Mouse (Mus musculus) gastrocnemius, adult 8-10 months (tissue): ENCODE results near the gene Ppp1r35. TPM values are rescaled to one million over a fixed set of nuclear protein-coding genes. Genes with fewer than 3 reads are reported as not detected.
A peak's percentile ranks its signal among the peaks of the same experiment; 100 is the strongest.
"Not testable (repeated sequence)": the region's sequence is repeated elsewhere in the genome, so short reads cannot be mapped to it uniquely, and the experiment has no call there.

Experiments
- DNase-seq, 2 experiments: peaks; one replicate each; pipeline ENCODE4 v3.0.0; 2022; ENCODE audit warnings: low spot score in 2 of 2
- total RNA-seq, 4 experiments: library from RNA; stranded (reverse); gene quantifications; 2 replicates each; pipeline ENCODE4 v1.2.4; 2022

The Ppp1r35 gene
- total RNA-seq: 1 to 10 TPM; 4.7 to 6.0 (median 5.3) TPM

DNA sequence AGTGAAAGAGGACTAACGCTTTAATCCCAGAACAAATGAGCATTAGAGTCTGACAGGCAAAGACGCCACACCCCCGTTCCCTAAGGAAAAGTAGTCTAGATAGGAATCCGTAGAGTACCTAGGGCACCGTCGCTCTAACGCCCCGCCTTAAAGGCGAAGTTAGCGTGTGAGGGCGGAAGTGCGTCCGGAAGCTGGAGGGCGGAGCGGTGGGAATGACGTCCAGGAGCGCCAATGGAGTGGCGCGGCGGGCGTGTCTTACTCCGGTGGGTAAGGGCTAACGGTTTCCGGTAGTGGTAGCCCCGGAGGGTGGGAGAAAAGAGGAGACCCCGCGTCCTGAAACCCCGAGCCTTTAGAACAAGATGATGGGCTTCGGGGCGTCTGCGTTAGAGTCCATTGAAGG is at the start of gene Ppp1r35:
Gene Ppp1r35, plus strand, starts transcription at position 215 of the 400 bp plus-strand sequence.
- peak; percentile 93 to 95 for DNase-seq

DNA sequence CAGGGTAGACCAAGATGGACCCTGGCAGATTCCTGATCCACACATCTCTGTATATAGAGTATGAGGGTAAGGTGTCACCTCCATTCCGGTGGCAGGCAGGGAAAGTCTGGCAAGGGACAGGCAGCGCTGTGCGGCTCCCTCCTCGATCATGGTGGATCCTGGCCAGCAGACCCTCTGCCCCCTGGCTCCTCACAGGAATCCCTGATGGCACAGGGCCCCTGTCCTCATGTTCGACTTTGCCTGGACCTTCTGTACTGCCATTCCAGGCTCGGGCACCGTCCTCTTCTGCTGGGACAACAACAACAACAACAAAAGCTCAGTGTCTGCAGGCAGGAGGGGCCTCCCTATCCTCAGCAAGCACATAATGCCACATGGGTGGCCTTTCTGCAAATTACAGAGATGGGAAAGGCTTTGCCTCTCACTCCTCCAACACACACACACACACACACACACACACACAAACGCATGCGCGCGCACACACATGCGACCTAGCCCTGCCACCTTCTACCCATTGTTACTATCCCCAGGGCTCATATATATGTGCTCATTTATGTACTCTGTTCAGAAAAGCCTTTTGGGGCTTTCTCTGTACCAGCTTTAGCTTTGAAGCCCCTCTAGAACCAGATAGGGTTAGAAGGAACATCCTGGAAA is 44.9 kb upstream of the Ppp1r35 start:
- DNase-seq: no peak

DNA sequence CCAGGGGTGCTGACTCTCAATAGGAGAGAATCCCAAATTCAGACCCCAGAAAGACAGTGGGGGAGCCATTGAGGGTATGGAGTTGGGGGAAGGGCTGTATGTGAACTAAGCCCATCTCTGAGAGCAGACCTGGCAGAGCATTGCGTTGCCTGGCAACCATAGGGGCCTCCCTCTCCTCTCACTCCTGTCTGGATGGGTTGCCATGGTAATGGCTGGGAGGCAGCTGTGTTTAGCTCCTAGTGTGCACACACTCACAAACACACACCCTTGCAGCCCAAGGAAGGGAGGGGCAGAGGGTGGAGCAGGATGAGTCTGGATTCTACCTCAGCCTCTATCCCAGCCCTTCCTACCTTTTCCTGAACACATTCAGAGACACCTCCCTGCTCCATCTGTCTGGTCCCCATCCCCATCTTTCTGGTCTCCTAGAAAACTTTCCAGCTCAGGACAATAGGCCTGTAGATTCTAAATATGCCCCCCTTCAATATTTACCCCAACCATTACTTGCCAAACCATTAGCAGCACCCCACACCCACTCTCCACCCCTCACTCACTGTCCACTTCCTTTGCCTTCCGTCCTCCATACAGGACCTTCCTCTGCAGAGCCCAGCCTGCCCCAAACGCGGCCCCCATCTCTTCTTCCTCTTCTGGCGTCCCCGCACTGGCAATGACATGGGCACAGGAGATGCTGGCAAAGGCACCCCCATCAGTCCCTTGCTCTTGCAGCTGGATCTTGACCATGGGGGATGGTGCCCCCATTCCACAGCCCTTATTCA is 44.2 kb upstream of the Ppp1r35 start:
- DNase-seq: no peak

DNA sequence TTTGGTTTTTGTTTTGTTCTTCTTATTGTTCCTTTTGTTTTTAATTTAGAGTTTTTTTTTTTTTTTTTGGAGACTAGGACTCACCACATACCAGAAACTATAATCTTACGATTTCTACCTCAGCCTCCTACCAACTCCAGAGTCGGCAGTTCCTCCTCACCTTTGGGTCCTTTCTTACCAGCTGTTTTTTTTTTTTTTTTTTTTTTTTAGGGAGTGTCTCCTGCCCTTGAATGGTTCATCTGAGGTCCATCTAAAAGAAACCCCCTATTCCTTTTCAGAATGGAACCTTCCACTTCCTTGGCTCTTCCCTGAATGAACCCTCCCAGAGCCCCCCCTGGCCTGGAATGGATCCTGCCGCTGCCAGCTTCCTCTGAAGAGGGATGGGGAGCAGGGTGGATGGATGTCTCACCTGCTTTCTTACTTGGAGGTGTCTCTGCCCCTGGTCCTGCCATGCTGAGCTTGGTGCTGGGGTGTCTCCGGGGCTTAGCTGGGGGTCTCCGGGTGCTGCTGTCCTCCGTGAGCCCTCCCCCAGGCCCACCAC is 41.2 kb upstream of the Ppp1r35 start:
- no peak for DNase-seq

DNA sequence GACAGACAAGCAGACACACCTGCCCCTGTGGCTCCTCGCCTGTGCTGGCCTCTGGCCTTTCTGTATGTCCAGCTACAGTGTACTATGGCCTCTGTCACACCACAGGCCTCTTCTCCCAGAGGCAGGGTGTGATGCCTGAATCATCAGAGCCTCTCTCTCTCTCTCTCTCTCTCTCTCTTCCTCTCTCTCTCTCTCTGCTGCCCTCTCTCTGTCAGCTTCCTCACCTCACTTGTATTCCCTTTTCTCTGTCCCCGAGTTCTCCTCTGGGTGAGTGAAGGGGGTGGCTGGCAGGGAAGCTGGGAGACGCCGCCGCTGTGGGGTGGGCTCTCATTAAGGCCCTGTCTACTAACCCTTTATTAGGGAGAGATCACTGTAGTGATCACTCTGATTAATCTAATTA is 40.1 kb upstream of the Ppp1r35 start:
- no peak for DNase-seq

DNA sequence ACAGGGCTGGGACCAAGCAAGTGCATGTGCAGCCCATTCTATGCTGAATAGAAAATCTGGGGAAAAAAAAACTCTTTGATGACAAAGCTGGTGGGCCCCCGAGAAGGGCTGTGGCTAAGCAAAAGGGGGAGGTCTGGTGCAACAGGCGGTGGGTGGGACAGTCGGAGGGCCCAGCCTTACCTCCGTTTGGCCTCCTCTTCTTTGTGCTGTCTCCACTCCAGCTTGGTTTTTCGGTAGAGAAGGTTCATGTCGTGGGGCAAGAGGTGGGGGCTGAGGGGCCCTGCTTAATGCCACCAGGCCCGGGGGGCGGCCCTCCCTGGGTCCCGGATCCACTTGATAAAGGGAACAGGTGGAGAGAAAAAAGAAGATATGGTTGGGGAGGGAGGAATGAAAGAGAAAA is 39.2 kb upstream of the Ppp1r35 start:
- no peak for DNase-seq

DNA sequence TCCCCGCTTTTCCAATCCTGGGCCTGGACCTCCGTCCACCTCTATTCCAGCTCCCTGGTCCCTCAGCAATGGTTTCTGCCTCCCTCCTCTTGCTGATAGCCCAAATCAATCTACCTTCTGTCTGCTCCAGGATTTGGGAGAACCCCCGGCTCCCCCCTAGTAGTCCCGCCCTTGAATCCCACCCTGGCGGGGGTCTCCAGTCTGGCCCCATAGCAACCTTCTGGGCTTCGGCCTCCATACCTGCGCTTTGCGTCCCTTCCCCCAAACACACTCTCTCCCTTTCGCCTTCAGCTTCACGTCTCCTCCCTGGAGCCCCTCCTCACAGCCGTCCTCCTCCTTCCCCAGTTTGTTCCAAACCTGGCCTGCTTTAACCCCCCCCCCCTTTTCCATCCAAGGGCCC is 38.1 kb upstream of the Ppp1r35 start:
- DNase-seq: no peak

DNA sequence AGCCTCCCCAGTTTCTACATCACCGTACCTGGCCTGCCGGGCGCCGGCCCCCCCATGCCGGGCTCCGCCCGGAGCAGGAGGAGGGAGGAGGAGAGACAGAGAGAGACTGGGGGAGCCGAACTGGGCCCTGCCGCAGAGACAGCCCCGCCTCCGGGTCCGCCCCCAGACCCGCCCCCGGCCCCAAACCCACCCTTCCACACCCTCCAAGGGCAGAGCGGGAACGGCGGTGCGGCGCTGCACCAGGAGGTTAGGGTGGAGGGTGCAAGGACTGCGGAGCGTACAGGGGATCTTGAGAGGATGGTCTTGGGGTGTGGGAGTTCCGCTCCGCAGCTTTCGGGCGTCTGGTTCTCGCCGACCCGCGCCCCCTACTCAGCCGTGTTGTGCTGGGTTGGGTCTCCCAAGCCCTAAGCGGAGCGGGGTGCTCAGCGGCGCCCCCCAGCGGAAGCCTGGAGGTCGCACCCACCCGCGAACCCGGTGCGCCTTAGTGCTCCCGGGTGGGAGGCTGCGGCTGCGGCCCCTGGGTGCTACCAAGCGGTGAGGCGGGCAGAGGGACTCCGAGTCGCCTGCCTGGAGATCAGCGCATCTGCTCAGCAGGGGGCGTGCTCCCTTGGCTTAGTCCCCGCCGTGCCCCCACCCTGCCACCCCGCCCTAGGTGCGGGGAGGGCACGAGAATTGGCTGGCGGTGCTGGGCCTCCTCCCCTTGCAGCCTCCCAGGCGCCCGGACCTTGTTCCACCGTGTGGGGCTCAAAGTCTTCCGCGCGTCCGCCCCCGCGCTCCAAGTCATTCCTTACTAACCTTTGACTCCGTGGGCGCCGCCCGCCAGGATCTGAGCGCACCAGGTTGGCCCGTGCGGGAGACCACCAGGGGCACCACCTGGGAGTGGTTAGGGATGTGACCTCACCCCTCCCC is 37.4 kb upstream of the Ppp1r35 start, which contains the start of gene Nyap1:
Gene Nyap1, minus strand, starts transcription at position 585 of the 909 bp plus-strand sequence.
- peak; percentile 49 to 53 for DNase-seq

DNA sequence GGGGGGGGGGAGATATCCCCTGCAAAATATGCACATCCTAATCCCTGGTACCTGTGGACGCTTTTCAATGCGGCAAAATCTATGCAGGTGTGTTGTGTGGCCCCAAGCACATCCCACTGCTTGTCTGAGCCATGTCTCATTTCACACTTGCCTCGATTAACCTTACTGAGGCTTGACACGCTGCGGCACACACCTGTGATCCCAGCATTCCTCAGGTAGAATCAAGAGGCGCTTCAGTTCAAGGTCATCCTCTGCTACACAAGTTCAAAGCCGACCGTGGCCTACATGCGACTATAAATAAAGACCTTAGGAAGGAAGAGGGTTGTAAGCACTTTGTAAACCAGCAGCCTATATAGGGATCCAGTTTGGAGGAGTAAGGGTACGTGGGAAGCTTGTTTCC is 36.6 kb upstream of the Ppp1r35 start:
- no peak for DNase-seq

DNA sequence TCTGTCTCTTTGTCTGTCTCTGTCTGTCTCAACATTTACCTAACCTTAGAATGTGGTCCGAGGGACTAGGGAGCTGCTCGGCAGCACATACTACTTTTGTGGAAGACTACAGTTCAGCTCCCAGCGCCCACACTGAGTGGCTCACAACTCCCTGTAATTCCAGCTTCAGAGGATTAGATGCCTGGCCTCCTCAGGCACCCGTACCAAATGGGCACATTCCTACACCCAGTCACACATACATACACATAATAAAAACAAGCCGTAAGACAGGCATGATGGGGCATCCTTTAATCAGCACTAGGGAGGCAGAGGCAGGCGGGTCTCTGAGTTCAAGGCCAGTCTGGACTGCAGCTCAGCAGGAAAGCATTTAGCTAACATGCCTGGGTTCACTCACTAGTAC is 35.8 kb upstream of the Ppp1r35 start:
- no peak for DNase-seq

DNA sequence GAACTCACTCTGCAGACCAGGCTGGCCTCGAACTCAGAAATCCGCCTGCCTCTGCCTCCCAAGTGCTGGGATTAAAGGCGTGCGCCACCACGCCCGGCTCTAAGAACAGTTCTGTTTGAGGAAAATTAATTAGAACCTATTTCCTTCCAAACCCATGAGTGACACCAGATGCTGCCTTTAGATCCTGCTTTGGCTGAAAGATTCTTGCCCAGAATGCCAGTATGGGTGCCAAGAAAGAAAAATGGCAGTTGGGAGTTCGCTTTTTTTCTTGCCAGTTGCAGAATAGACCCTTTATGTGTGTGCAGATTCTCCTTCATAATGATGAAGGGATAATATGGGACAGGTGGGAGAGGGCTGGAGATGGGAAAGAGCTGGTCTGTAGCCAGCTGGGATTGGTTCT is 34.5 kb upstream of the Ppp1r35 start:
- no peak for DNase-seq

DNA sequence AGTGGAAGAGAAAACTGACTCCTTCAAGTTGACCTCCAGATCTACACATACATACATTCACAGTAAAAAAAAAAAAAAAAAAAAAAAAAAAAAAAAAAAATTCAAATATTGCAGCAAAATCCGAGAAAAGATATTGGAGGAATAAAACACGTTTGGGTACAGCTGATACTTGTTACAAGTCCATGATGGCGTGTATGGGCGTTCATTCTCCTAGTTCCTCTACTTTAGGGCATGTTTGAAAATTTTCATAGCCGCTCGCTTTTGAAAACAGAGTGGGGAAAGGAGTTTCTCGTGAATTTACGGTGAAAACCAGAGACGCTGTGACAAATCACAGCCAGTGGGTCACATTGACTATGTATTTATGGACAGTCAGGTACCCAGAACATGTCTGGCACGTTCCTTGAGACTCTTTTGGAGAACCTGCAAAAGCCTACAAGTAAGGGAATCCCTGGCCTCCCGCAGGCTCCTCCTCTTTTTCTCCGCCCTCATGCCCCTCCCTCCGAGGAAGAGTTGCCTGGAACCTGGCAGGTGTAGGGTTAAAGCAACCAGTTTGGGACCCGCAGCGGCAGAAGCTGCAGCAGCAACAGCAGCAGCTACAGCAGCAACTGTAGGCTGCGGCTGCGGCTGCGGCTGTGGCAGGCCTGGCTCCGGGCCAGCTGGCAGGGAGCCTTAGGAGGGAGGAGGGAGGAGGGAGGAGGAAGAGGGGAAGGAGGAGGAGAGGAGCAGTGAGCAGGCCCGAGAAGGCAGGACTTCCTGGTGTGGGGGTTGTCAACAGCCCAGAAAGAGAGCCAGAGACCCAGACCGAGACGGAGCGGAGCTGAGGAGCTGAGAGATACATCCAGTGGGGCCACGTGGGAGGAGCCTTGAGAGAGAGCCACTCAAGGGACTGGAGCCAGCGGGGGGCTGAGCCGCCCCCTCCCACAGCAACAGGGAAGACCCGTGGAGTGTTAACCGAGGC is 33.2 kb upstream of the Ppp1r35 start, which contains the start of gene Tsc22d4:
Gene Tsc22d4, plus strand, starts transcription at position 517 of the 958 bp plus-strand sequence.
- peak; percentile 78 to 83 for DNase-seq

DNA sequence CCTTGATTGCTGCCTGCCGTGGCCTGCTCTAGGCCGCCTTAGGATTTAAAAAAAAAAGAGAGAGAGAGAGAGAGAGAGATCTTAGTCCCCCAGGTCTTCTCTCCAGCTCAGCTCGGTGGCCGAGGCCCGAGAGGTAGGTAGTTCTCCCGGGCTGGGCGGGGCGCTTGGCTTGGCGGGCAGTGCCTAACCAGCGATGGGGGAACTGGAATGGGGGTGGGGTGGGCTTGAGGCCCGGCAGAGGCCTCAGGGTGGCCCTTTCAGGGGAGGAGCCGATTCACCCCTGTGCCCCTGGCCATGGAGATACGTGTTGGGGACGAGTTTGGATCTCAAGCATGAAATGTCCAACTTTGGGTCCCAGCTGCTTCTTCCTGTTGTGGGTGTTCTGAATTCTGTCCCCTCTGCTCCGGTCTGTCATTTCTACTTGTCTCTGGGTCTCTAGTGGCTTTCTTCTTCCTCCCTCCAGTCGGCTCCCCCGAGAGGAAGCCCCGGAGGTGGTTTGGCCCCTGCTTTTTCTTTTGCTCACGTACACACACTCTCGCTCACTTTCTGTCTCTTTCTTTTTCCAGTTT is 32.3 kb upstream of the Ppp1r35 start:
- peak in 1 of 2 experiments; percentile 44 for DNase-seq

DNA sequence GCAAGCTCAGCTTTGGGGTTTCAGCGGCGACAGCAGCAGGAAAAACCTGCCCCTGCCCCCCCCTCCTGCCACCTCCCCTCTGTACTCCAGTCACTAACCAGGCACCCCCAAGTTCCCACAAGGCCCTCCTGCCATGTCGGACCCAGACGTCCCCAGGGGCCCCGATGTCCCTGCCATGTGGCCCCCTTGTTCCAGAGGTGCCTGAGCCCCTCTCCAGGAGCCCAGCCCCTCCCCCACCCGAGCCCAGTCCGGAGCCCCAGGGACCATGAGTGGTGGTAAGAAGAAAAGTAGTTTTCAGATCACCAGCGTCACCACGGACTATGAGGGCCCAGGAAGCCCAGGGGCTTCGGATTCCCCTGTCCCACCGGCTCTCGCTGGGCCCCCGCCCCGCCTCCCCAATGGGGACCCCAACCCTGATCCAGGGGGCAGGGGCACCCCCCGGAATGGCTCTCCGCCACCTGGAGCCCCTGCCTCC is 31.8 kb upstream of the Ppp1r35 start:
- DNase-seq: no peak

DNA sequence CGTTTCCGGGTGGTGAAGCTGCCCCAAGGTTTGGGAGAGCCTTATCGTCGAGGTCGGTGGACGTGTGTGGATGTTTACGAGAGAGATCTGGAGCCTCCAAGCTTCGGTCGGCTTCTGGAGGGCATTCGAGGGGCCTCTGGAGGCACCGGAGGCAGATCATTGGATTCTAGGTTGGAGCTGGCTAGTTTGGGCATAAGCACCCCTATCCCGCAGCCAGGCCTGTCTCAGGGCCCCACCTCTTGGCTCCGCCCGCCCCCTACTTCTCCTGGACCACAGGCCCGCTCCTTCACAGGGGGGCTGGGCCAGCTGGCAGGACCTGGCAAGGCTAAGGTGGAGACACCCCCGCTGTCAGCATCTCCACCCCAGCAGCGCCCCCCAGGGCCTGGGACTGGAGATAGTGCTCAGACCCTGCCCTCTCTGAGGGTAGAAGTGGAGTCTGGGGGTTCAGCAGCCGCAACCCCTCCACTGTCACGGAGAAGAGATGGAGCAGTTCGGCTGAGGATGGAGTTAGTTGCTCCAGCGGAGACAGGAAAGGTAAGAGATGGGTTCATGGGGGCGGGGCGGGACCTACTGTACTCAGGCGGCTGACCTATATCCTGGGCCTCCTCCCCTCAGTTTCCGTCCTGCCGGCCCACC is 31.2 kb upstream of the Ppp1r35 start:
- no peak for DNase-seq

DNA sequence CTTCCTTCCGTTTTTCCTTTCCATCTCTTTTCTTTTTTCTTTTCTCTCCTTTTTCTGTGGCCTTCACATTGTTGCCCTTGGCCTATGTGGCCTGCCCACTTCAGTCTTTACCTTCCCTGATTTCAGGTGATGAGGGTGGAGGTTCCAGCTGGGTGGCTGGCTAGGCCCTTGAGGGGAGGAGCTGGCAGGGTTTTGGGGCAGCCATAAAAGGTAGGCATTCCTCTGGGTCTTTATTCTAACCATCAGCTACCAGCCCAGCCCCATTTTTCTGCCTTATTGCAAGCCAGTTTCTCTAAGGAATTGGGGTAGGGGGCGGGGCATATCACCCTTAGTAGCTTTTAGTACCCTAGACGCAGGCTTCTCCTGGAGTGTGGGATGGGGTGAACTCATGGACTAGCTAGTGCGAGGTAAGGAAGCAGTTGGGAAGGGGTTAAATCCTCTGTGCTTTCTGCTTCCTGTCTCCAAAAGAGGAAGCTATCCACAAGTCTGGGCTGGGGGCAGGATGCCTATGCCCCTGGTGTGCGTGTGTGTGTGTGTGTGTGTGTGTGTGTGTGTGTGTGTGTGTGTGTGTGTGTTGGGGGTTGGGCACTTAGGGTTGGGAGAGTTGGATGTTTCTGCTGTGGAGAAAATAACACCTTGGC is 30.4 kb upstream of the Ppp1r35 start:
- DNase-seq: no peak

DNA sequence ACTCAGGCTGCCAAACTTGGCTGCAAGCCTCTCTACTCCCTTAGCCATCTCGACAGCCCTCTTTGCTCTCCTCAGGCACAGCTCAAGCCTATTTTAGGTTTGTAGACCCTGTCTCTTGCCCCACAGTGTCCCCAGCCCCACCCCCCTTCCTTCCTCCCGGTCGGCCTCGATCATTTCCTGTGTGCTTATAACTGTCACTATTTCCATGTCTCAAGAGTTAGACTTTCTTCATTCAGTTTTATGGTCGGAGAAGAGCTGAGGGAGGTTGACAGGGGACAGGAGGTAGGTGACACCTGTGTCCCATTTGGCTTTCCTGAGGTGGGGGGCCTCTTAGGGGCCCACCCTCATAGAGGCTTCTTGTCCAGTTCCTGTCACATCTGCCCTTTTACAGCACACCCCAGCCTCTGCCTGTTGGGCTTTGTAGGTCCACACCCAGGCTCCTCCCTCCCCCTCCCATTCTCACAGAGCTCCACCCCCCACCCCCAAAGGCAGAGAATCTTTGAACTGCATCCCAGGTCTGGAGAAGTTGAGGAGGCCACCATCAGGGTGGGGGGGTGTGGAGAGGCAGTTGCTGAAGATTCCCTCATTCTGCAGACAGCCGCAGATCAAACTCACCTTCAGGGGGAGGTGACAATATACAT is 29.3 kb upstream of the Ppp1r35 start:
- DNase-seq: no peak

DNA sequence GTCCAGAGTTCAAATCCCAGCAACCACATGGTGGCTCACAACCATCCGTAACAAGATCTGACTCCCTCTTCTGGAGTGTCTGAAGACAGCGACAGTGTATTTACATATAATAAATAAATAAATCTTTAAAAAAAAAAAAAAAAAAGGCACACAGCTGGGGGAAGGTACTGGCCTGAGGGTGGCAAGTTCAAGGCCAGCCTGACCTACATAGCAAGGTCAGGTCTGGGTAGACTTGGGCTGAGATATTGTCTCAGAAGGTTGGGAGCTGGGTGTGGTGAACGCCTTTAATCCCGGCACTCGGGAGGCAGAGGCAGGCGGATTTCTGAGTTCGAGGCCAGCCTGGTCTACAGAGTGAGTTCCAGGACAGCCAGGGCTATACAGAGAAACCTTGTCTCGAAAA is 28.4 kb upstream of the Ppp1r35 start:
- not testable (repeated sequence) for DNase-seq
